Mouse (Mus musculus) MEL-GATA-1-ER (cell line): ENCODE data around the gene Zfp428.

Source experiments
- DNase-seq: peaks from one replicate; pipeline ENCODE4 v3.0.0-alpha.2; 2012; ENCODE audit warnings: low read depth; ENCODE audit errors: extremely low read depth

Gene Zfp428

DNA sequence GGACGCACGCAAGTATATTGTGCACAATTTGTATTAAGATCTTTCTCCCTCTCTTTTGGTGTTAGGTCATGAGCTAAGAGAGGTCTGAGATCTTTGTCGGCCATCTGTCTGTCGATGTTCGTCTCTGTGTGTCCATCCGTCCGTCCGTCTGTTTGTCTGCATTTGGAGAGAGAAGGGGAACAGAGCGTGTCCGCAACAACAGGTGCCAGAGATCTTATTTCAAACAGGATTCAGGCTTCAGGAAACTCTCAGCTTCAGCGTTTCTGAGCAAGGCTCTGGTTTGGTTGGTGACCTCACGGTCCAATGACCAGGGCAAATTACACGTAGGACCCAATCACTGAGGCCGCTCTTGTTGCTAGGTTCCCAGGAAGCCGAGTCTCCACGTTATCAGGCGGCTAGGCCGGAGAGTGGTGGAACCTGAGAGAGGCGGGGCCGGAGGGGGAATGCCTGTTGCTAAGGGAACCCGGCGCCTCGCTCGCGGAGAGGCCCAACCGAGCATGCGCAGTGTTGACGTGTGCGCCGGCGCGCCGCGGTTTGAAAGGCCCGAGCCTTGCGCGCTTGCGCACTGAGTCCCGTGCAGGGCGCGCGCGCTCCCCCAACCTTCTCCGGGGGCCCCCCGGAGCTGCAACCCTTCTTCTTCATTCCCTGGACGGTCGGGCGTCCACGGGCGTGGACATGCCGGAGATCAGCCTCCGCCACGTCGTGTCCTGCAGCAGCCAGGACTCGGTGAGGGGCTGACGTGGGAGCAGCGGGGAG, 40.0 kb downstream of the Zfp428 start:
- peak; percentile 98 for DNase-seq

DNA sequence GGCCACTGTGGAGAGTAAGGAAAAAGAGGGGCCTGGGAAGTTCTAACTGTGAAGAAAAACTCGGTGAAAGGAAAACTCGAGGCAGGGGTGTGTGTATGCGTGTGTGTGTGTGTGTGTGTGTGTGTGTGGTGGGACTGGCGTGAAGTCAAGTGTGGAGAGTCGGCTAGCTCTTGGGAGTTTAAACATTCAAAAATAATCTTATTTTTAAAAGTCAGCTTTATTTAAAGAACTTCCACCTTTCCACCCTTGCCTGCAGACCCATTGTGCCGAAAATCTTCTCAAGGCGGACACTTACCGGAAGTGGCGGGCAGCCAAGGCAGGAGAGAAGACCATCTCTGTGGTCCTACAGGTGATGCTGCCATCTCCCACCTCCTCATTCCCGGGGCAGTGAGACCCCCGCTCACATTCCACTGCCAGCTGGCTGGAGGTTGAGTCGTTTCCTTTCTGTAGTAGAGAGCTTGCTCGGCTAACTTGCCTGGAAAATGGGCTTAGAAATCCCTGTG, 40.8 kb downstream of the Zfp428 start:
- no peak for DNase-seq

DNA sequence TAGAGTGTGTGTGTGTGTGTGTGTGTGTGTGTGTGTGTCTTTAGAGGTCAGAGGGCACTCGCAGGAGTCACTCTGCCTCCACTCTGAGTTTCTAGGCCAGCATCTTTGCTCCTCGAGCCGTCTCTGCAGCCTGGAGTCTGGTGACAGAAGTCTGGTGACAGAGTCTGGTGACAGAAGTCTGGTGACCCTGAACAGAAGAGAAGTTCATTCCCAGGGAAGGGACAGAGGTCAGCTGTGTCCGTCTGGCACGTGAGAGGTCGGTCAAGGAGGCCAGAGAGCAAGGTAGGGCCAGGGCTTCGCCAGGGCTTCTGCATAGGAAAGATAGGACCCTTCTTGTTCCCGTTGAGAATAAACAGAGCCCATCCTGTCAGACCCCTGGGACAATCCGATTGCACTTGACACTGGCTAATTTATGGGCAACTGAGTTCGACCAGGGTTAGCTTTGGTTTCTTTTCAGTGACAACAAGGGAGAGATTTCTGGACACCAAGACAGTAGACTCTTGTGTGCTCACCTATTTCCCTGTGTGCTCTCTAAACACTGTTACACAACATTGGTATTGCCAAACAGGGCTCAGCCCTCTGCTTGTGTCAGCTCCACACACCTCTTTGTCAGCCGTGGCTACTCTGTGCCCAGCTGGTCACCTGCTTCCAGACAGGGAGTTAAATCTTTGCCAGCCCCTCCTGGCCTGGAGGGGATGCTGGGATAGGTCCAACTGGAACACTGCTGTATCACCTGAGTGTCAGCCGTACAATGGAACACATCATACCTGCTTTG, 45.4 kb downstream of the Zfp428 start:
- no peak for DNase-seq

DNA sequence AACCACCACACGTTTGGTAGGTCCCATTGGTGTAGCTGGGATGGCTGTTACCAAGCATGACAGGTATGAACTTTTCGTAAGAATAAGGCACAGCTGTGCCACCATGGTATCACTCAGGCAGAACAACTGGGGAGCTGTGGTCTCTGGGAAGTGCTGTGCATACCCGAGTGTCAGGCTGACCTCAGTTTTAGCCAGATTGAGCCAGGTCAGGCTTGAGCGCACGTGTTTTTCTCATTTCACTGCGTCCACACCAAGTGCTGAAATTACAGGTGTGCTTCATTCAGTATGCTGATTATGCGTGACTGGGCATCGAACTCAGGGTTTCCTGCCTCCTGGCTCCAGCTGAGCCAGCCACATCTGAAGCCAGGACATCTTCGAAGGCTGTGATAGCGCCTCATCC, 49.0 kb downstream of the Zfp428 start:
- no peak for DNase-seq

DNA sequence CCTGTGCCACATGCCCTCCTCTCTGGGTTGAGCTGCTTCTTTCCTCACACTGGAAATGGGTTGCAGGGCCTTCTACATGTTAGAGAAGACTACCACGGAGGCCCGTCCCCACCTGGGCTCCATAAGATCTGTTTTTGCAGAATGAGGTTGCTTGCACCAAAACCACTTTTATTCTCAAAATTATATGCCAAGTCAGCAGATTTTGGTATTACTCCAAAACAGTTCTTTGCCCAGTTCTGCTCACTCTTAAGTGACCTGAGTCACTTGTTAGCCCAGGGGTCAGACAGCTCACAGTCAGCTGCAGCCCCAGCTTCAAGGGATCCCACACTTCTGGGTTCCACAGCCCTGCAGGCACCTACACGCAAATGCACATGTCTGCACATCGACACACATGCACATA, 54.6 kb downstream of the Zfp428 start:
- DNase-seq: no peak

DNA sequence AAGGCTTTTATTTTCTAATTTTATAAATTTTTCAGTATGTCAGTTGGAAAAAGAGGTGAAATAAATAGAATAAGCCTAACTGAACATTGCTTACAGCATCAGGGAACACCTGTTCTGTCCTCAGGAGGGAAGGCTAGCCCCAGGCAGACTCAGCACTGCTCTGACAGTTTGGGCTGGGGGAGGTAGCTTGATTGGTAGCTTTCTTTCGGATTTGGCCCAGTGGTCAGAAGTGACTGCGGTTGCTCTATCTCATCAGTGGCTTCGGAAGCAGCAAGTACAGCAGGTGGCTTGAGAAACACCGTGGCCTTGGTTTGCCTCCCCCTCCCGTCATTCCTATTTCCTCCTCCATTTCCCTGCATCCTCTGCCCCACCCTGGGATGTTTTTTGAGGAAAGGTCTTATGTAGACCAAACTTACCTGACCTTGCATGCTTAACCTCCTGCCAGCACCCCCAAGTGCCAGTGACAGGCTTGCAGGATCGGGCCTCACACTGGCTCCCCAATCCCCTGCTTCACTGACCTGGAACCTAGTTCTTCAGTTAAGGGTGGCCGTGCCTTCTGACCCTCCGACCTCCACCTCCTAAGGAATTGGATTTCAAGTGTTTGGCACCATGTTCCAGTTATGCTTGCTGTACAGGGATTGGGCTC, 56.5 kb downstream of the Zfp428 start:
- DNase-seq: no peak

DNA sequence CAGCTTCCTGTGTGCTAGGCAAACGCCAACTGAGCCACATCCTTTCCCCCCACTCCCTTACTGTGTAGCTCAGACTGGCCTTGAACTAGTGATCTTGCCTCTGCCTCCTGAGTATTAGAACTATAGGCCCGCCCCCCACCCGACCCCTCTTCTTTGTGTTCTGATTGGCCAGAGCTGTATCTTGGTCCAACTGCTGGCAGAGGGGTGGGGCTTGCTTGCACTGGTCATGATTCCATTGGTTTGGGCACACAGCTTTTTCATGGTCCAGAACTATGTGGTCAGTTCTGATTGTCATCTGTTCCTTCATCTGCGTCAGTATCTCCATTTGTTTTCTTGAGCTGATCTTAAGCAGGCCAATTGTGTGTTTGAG, 57.0 kb downstream of the Zfp428 start:
- DNase-seq: no peak

DNA sequence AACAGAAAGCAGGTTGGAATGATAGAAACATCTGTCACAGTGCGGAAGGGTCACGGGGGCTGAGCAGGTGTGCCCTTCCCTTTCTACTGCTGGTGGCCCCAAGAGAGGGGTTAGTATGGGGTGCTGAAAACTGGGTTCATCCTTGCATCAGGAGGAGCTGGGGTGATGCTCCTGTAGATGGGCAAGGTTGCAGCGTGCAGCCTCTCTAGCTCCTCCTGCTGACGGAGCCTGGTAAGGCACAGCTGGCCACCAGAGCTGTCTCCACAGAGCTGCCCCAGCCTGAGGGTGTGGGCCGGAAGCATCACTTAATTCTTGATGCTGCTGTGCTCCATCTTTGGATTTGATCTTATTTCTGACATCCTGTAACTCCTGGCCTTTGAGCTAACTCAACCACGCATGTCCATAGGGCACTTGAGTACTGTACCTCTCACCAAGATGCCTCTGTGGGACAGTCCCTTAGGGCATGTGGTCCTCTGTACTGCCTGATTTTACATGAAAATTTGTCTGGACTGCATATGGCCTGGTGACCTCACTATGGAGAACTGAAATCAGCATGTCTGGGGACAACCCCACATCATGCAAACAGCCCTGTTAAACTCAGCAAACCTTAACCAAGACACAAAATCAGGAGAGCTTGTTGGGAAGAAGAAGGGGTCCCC, 57.9 kb downstream of the Zfp428 start:
- DNase-seq: no peak
